Mouse (Mus musculus) liver, embryonic 14 days (tissue): Measurements from ENCODE around the gene Plpp3. TPM values are rescaled to one million over a fixed set of nuclear protein-coding genes. Genes with fewer than 3 reads are reported as not detected.

Experiments
- polyA plus RNA-seq: library from polyadenylated mRNA; depleted of rRNA; stranded (reverse); fragments of >200 nt; gene quantifications from 2 replicates; pipeline ENCODE4 v1.2.3, GENCODE M21; 2012; rRNA removed

Plpp3 gene
- 5.3 and 5.6 TPM in 2 replicates for polyA plus RNA-seq

DNA sequence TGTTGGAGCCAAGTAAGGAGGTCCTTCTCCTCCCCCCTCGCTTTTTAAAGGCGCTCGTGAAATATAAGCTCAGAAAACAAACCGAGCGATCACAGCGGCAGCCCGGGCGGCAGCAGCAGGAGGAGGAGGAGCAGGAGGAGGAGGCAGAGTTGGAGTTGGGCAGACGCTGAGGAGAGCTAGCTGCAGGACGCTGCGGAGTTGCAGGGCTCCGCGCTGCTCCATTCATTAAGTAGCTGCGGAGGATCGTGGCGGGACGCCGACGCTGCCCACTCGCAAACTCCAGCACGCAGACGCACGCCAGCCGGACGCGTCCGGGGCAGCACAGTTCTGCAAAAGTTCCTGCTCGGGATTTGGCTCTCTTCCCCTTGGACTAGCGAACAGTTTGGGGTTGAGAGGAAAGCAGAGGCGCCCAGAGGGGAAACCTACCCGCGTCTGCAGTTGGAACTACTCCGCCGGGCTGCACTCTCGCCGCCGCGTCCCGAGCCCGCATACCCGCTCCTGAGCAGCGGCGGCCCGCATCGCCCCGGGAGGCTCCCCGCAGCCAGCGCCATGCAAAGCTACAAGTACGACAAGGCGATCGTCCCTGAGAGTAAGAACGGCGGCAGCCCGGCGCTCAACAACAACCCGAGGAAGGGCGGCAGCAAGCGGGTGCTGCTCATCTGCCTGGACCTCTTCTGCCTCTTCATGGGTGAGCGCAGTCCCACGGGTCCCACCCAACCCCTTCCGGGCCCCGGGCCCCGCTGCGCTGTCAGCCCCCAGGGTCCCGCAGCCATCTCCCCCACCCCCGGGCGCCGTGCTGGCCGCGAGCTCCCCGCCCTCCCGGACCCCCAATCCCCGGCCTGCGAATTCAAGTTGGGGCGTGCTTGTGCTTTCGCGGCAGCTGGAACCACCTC, at the start of gene Plpp3:
Gene Plpp3 (plus strand): TSS at position 72 of the 893 bp plus-strand sequence.

DNA sequence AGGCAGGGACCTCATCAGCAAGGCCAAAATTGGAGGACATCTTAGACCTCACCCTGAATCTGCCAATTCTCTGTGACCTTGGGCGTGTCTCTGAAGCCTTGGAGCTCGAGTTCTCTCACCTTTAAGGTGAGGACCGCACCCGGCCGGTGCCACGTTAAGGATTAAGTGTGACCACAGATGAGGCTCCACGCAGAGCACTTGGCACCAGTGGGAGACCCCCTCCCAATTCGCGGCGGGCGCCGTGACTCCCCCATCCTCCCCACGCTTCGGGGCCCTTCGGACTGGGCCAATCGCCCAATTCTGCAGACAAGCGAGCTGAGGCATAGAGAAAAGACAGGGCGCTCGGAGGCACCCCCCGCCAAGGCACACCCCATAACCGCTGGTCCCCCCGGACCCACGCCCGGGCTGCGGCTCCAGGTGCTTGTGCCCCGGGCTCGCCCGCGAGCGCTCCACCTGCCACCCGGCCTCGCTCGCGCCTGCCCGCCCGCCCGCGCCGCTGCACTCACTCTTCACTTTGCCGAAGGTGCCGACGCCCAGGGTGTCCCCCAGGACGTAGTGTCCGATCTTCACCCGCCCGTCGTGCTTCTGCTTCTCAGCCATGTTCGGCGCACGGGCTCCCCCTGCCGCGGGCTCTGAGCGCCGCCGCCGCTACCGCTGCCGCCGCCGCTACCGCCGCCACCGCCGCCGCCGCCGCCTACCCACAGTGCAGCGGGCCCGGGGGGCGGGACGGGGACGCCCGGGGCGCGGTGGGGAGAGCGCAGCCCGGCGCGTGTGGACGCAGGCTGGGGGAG, 47.8 kb upstream of the Plpp3 start, which contains the start of gene Prkaa2:
Gene Prkaa2 (minus strand): TSS at position 692 of the 791 bp plus-strand sequence.

Other genes starting within 250 kb of the Plpp3 start
- 0.11 and 0.15 TPM in 2 replicates for gene Fyb2, start 243.9 kb upstream of the Plpp3 start, polyA plus RNA-seq
- 0.17 and 0.18 TPM in 2 replicates for gene Prkaa2, start 47.5 kb upstream of the Plpp3 start, polyA plus RNA-seq